Mouse (Mus musculus) intestine, postnatal 0 days (tissue): ENCODE measurements around the gene Npl. TPM values are rescaled to one million over a fixed set of nuclear protein-coding genes. Genes with fewer than 3 reads are reported as not detected.

Source experiments
- ATAC-seq: fragments of 200-750 bp; cut with Nextera tagmentation; 2 replicates; pipeline ENCODE4 v1.8.0; 2017; ENCODE audit warnings: mild to moderate bottlenecking, moderate TSS enrichment, moderate library complexity
- H3K27ac ChIP-seq: fragments of 300-500 bp; sonication (generic); 2 replicates; pipeline ENCODE4 v1.5.1; 2014; ENCODE audit warnings: mild to moderate bottlenecking, low read depth, low read length, moderate library complexity
- H3K27me3 ChIP-seq: fragments of 300-500 bp; sonication (generic); replicated peaks from 2 replicates; pipeline ENCODE4 v1.6.1; 2014; ENCODE audit warnings: low read length, mixed read lengths; ENCODE audit not compliant: control insufficient read depth, insufficient read depth
- H3K36me3 ChIP-seq: fragments of 300-500 bp; sonication (generic); 2 replicates; pipeline ENCODE4 v1.6.1; 2014; ENCODE audit warnings: mild to moderate bottlenecking, moderate library complexity; ENCODE audit not compliant: control insufficient read depth, insufficient read depth
- H3K4me1 ChIP-seq: fragments of 300-500 bp; sonication (generic); replicated peaks from 2 replicates; pipeline ENCODE4 v1.6.1; 2014; ENCODE audit warnings: antibody characterized with exemption, low read length, mixed read lengths; ENCODE audit not compliant: control insufficient read depth, insufficient read depth
- H3K4me2 ChIP-seq: fragments of 300-500 bp; sonication (generic); replicated peaks from 2 replicates; pipeline ENCODE4 v1.6.1; 2014; ENCODE audit warnings: low read depth, mild to moderate bottlenecking, moderate library complexity
- H3K4me3 ChIP-seq: fragments of 300-500 bp; sonication (generic); 2 replicates; pipeline ENCODE4 v1.5.1; 2014; ENCODE audit warnings: low read depth, low read length
- H3K9ac ChIP-seq: fragments of 300-500 bp; sonication (generic); 2 replicates; pipeline ENCODE4 v1.6.1; 2014; ENCODE audit warnings: mild to moderate bottlenecking, low read depth, low read length
- H3K9me3 ChIP-seq: fragments of 300-500 bp; sonication (generic); 2 replicates; pipeline ENCODE4 v1.6.1; 2016; ENCODE audit warnings: mixed run types; ENCODE audit not compliant: control insufficient read depth
- CTCF ChIP-seq: sonication (generic); IDR thresholded peaks from 2 replicates; pipeline ENCODE4 v1.5.1; 2016; ENCODE audit warnings: low read depth, mild to moderate bottlenecking, control low read depth, antibody characterized with exemption, moderate library complexity
- WGBS: fragments of 180-500 bp; shearing (Covaris S2); extraction: QIAGEN DNeasy Blood & Tissue Kit; methylation state at CpG from one replicate; pipeline ENCODE4 v1.1.7; 2014; 5-methylcytosine and 5-hydroxymethylcytosine counted together
- polyA plus RNA-seq: library from polyadenylated mRNA; unstranded; fragments of >200 nt; fragmentation: Nextera tagmentation; extraction: Ambion mirVana; gene quantifications from 2 replicates; pipeline ENCODE4 v1.2.1, GENCODE M21; 2015

Npl gene
- polyA plus RNA-seq, 1 experiment from 2014 or later: 967 TPM

DNA sequence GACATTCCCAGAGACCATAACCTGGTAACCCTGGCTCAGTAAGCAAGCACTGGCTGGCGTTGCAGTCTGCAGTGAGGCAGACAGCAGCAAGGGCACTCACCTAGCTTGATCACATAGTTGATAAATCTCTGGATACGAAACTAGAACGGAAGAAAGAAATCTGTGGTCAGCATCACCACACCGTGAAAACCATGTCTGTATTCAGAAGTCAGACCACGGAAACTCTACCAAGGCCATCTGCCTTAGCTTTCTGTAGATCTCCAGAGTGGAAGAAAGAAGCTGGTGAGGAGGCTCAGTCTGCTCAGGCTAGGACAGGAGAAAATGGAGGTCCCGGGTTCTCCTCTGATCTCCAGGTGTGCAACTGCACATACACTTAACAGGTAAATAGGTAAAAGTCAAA is 40.8 kb downstream of the Npl start:
- H3K9me3 ChIP-seq: no peaks in the 10 kb centered on the region
- H3K36me3 ChIP-seq: 0 out of 2 replicates have a peak, but pooled peaks cover 4% of the 10 kb centered on the region
- WGBS: 85% methylated on average over 6 of the region's 6 CpGs
- no peaks in the 10 kb centered on the region for H3K4me1 ChIP-seq
- H3K4me3 ChIP-seq: no peak overlapping the region
- H3K27ac ChIP-seq: no peak overlapping the region
- TF ChIP-seq CTCF: no peak
- no peak for ATAC-seq
- no peaks in the 10 kb centered on the region for H3K27me3 ChIP-seq
- no peak overlapping the region for H3K9ac ChIP-seq
- no peak overlapping the region for H3K4me2 ChIP-seq

DNA sequence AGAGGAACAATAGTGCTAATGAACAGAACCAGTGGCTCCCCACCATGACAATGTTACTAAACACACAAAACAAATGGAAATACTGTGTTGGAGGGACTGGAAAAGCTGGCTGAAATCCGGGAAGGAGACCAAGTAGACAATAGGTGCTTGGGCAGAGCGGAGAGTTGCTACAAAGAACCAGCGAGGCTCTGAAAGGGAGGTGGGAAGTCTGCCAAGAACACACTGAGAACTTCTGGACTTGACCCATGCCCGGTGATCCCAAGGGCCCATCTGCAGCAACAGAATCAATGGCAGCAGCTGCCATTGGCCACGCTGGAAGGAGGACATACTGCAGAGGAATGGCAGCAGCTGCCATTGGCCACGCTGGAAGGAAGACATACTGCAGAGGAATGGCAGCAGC is 43.6 kb downstream of the Npl start:
- no peak overlapping the region for H3K4me3 ChIP-seq
- no peaks in the 10 kb centered on the region for H3K36me3 ChIP-seq
- H3K4me1 ChIP-seq: no peaks in the 10 kb centered on the region
- 72% methylated on average over 6 of the region's 6 CpGs for WGBS
- no peak overlapping the region for H3K27ac ChIP-seq
- ATAC-seq: no peak
- H3K9me3 ChIP-seq: no peaks in the 10 kb centered on the region
- no peak for TF ChIP-seq CTCF
- H3K27me3 ChIP-seq: no peaks in the 10 kb centered on the region
- H3K4me2 ChIP-seq: no peak overlapping the region
- no peak overlapping the region for H3K9ac ChIP-seq

DNA sequence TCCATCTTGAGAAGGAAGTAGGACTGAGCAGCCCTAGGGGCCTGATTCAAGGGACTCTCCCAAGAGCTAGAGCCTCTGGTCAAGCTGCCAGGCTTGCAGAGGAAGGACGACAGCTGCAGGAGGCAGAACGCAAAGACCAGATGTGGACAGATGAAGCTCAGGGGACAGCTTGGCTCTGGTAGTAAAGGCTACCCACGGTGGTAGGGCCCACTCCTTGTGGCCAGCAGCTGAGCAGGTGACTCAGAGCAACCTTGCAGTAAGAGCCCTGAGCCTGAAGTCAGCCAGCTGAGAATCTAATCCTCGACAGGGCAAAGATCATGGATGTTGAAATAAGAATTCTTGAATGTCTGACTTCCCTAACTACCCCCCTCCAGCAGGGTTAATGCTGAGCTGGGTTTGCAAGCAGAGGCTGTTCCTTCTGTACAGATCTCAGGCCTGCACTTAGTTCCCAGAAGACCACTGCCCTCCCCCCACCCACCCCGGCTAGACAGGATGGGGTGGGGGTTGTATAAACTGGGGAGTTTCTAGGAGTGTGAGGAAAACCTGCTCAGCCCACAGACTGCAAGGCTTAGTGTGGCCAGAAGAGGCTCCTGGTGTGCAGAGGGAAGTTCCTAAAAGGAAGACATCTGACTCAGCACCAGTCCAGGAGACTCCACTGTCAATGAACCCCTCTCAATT is 48.1 kb downstream of the Npl start:
- peak; percentile 79 for ATAC-seq
- TF ChIP-seq CTCF: peak; percentile 34; the same call in 1 of the 2 replicates
- peak overlapping the region; percentile 67 for H3K27ac ChIP-seq
- H3K27me3 ChIP-seq: no peaks in the 10 kb centered on the region
- no peak overlapping the region for H3K9ac ChIP-seq
- H3K4me3 ChIP-seq: no peak overlapping the region
- H3K9me3 ChIP-seq: no peaks in the 10 kb centered on the region
- WGBS: 25% methylated on average over 5 of the region's 5 CpGs
- H3K36me3 ChIP-seq: no peaks in the 10 kb centered on the region
- no peak overlapping the region for H3K4me2 ChIP-seq
- H3K4me1 ChIP-seq: no peaks in the 10 kb centered on the region

DNA sequence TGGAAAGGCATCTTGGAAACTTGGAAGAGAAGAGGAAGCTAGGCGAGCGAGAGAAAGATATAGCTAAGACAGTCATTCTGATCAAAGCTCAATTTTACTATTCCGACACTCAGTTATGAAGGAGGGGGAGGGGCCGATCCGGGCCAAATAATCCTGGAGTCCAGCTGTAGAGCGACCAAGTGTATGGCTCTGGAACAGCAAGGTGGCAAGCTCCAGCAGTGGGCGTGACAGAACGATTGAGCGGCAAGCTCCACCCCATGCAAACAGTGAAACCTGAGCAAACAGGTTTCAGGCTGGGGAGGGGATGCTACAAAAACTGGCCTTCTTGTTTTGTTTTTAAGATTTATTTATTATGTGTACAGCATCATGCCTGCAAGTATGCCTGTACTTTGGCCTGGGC is 49.8 kb downstream of the Npl start:
- H3K27ac ChIP-seq: no peak overlapping the region
- H3K4me2 ChIP-seq: no peak overlapping the region
- 57% methylated on average over 9 of the region's 9 CpGs for WGBS
- ATAC-seq: no peak
- no peaks in the 10 kb centered on the region for H3K36me3 ChIP-seq
- H3K9me3 ChIP-seq: no peaks in the 10 kb centered on the region
- H3K4me1 ChIP-seq: no peaks in the 10 kb centered on the region
- no peak overlapping the region for H3K4me3 ChIP-seq
- no peak for TF ChIP-seq CTCF
- H3K27me3 ChIP-seq: no peaks in the 10 kb centered on the region
- H3K9ac ChIP-seq: no peak overlapping the region

DNA sequence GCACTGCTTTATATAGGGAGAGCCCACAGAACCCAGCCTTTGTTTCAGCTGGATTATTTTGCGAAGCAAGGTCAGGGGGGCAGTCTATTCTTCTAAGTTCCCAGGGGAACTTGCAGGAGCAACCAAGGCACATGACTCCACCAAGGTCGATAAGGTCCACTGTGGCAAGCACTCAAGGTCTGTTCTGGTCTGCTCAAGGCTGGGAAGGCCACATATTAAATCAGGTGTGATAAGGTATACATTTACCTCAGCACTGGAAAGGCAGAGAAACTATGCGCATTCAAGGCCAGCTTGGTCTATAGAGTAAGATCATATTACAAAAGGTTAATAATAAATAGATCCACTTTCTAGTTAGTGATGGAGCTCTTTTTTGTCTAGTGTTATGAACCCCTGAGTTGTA is 53.8 kb downstream of the Npl start:
- no peak overlapping the region for H3K4me3 ChIP-seq
- 66% methylated on average over 3 of the region's 3 CpGs for WGBS
- H3K27ac ChIP-seq: no peak overlapping the region
- ATAC-seq: no peak
- no peak for TF ChIP-seq CTCF
- no peak overlapping the region for H3K9ac ChIP-seq
- no peaks in the 10 kb centered on the region for H3K36me3 ChIP-seq
- no peaks in the 10 kb centered on the region for H3K4me1 ChIP-seq
- H3K4me2 ChIP-seq: no peak overlapping the region
- no peaks in the 10 kb centered on the region for H3K27me3 ChIP-seq
- no peaks in the 10 kb centered on the region for H3K9me3 ChIP-seq

DNA sequence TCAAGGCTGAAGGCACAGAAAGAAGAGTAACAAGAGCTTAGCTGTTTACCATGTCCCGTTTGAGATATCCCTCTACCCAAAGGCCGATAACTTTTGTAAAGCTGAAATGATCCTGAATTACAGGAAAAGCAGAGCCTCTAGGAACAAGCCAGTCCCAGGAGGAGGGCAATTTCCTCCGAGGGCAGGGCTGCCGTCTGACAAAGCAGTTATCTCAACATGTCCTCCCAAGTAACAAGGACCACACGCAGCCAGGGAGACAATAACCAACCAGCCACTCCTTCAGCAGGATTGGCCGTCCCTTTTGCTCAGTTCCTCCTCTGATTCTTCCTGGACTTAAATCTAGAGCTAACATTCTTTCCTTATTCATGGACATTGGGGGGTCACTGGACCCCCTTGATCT is 55.9 kb downstream of the Npl start:
- H3K27me3 ChIP-seq: no peaks in the 10 kb centered on the region
- no peak overlapping the region for H3K27ac ChIP-seq
- no peak overlapping the region for H3K4me3 ChIP-seq
- H3K9ac ChIP-seq: no peak overlapping the region
- H3K4me2 ChIP-seq: no peak overlapping the region
- H3K4me1 ChIP-seq: no peaks in the 10 kb centered on the region
- no peak for TF ChIP-seq CTCF
- H3K36me3 ChIP-seq: no peaks in the 10 kb centered on the region
- 20% methylated on average over 6 of the region's 6 CpGs for WGBS
- no peaks in the 10 kb centered on the region for H3K9me3 ChIP-seq
- no peak for ATAC-seq

DNA sequence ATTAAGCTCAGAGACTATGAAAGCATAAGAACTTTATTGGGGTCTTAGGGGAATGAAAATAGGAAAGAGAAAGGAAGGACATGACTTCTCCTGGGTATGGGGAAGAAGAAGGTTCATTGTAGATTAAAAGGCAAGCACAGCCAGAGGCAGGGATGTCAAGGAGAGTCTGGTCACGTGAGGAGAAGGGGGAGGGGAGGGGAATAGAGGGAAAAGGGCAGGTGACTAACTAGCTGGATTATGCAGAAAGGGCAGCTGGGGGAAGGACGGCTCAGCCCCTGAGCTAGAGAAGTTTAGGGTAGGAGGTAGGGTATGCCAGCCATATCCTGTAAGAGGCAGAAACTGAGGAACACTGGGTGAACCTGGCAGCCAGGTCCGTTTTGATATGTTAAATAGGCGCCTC is 56.5 kb downstream of the Npl start:
- H3K27me3 ChIP-seq: no peaks in the 10 kb centered on the region
- H3K9me3 ChIP-seq: no peaks in the 10 kb centered on the region
- no peak for TF ChIP-seq CTCF
- no peak overlapping the region for H3K4me3 ChIP-seq
- H3K4me1 ChIP-seq: no peaks in the 10 kb centered on the region
- no peak overlapping the region for H3K27ac ChIP-seq
- ATAC-seq: no peak
- WGBS: 25% methylated on average over 4 of the region's 4 CpGs
- no peaks in the 10 kb centered on the region for H3K36me3 ChIP-seq
- no peak overlapping the region for H3K9ac ChIP-seq
- H3K4me2 ChIP-seq: no peak overlapping the region
